Comparison of ENCODE assay signal across 8 mouse cellular contexts in genomic region chr17:62882726-62883475, GRCm38 (mm10). TPM values are rescaled to one million over a fixed set of nuclear protein-coding genes. Genes with fewer than 3 reads are reported as not detected.
A peak's percentile ranks its signal among the peaks of the same experiment; 100 is the strongest.
DNase-seq lines count a peak whose midpoint lies in the region; ATAC-seq and TF ChIP-seq lines count a peak whose summit lies in the region.

No protein-coding gene starts in this region.

- H3K4me1 ChIP-seq in embryonic facial prominence, embryonic 12.5 days: peaks cover 6% of the 10 kb centered on the region; the same call in 1 of the 2 replicates
- H3K4me1 ChIP-seq in heart, adult 2 months (ENCODE audit: control insufficient read depth, insufficient read depth, low read length): no peaks in the 10 kb centered on the region; the same call in 1 of the 2 replicates
- H3K4me1 ChIP-seq in kidney, adult 2 months (ENCODE audit: control insufficient read depth, insufficient read depth, low read length): no peaks in the 10 kb centered on the region
- H3K4me1 ChIP-seq in limb, embryonic 13.5 days: peaks cover 8% of the 10 kb centered on the region
- H3K4me1 ChIP-seq in midbrain, embryonic 15.5 days: peaks cover 6% of the 10 kb centered on the region; the same call in 1 of the 2 replicates

- H3K79me2 ChIP-seq in heart, adult 2 months (replicated peaks; ENCODE audit: control insufficient read depth, insufficient read depth, low read length): no peaks in the 10 kb centered on the region

- H3K4me3 ChIP-seq in embryonic facial prominence, embryonic 12.5 days: peak overlapping the region; percentile 96
- H3K4me3 ChIP-seq in heart, adult 2 months: peak overlapping the region; percentile 63
- H3K4me3 ChIP-seq in kidney, adult 2 months (ENCODE audit: insufficient read depth, low read depth, low read length): peak overlapping the region; percentile 74
- peak overlapping the region; percentile 91 for H3K4me3 ChIP-seq in limb, embryonic 13.5 days
- peak overlapping the region; percentile 96 for H3K4me3 ChIP-seq in midbrain, embryonic 15.5 days

- TF ChIP-seq POLR2A in heart, adult 2 months (IDR thresholded peaks at IDR 0.05; ENCODE audit: insufficient read depth, low read depth, low read length): peak; percentile 18; the same call in 1 of the 2 replicates
- no peak for TF ChIP-seq POLR2A in kidney, adult 2 months (IDR thresholded peaks at IDR 0.05; ENCODE audit: low read depth, low read length)

- peak overlapping the region; percentile 96 for H3K9ac ChIP-seq in embryonic facial prominence, embryonic 12.5 days
- peak overlapping the region; percentile 78 for H3K9ac ChIP-seq in heart, adult 2 months (ENCODE audit: low read depth, low read length)
- peak overlapping the region; percentile 97 for H3K9ac ChIP-seq in limb, embryonic 13.5 days
- peak overlapping the region; percentile 83 for H3K9ac ChIP-seq in midbrain, embryonic 15.5 days

- under 1% methylated on average over 47 of the region's 53 CpGs for WGBS in embryonic facial prominence, embryonic 12.5 days
- 0% methylated on average over 53 of the region's 53 CpGs for WGBS in heart, adult 2 months
- WGBS in kidney, adult 2 months: under 1% methylated on average over 53 of the region's 53 CpGs
- under 1% methylated on average over 44 of the region's 53 CpGs for WGBS in limb, embryonic 13.5 days
- under 1% methylated on average over 50 of the region's 53 CpGs for WGBS in midbrain, embryonic 15.5 days

- peak; percentile 29 for DNase-seq in CD4-positive, CD25-positive, alpha-beta regulatory T cell, adult 2 months (ENCODE audit: low read depth, low spot score)
- peak; percentile 84 to 89 for DNase-seq in heart, adult 2 months
- DNase-seq in kidney, adult 2 months: peak; percentile 80
- DNase-seq in splenic B cell, adult 2 months (ENCODE audit: low read depth, low spot score): peak; percentile 35

- H3K9me3 ChIP-seq in embryonic facial prominence, embryonic 12.5 days: no peaks in the 10 kb centered on the region
- H3K9me3 ChIP-seq in limb, embryonic 13.5 days: no peaks in the 10 kb centered on the region
- H3K9me3 ChIP-seq in midbrain, embryonic 15.5 days: no peaks in the 10 kb centered on the region

- TF ChIP-seq EP300 in heart, adult 2 months (IDR thresholded peaks at IDR 0.05; ENCODE audit: insufficient read depth, low read depth, low read length): no peak

- H3K27ac ChIP-seq in embryonic facial prominence, embryonic 12.5 days: peak overlapping the region; percentile 97
- peak overlapping the region; percentile 77 for H3K27ac ChIP-seq in heart, adult 2 months
- H3K27ac ChIP-seq in kidney, adult 2 months (ENCODE audit: insufficient read depth, low read depth, low read length): peak overlapping the region; percentile 77
- H3K27ac ChIP-seq in limb, embryonic 13.5 days: peak overlapping the region; percentile 96
- peak overlapping the region; percentile 93 for H3K27ac ChIP-seq in midbrain, embryonic 15.5 days

- no peaks in the 10 kb centered on the region for H3K36me3 ChIP-seq in embryonic facial prominence, embryonic 12.5 days
- no peaks in the 10 kb centered on the region for H3K36me3 ChIP-seq in heart, adult 2 months (ENCODE audit: control insufficient read depth, insufficient read depth, low read length)
- no peaks in the 10 kb centered on the region for H3K36me3 ChIP-seq in kidney, adult 2 months (ENCODE audit: control insufficient read depth, insufficient read depth, low read length)
- no peaks in the 10 kb centered on the region for H3K36me3 ChIP-seq in limb, embryonic 13.5 days
- no peaks in the 10 kb centered on the region for H3K36me3 ChIP-seq in midbrain, embryonic 15.5 days (replicated peaks)
- H3K36me3 ChIP-seq in splenic B cell, adult 2 months (ENCODE audit: control insufficient read depth, insufficient read depth, low read length, poor library complexity, severe bottlenecking): no peaks in the 10 kb centered on the region

- TF ChIP-seq CTCF in heart, adult 2 months (IDR thresholded peaks at IDR 0.05): no peak
- TF ChIP-seq CTCF in kidney, adult 2 months (conservative IDR thresholded peaks at IDR 0.05; ENCODE audit: insufficient read depth, insufficient read length, low read depth, low read length): no peak

- H3K4me2 ChIP-seq in embryonic facial prominence, embryonic 12.5 days (replicated peaks): peak overlapping the region; percentile 85
- H3K4me2 ChIP-seq in limb, embryonic 13.5 days (replicated peaks): peak overlapping the region; percentile 97
- H3K4me2 ChIP-seq in midbrain, embryonic 15.5 days: peak overlapping the region; percentile 85

- intact Hi-C loops in heart, adult 2 months (cut with DNase I): loop anchor here (2.0 to 10.0 kb wide), 5 partner anchors 101 to 708 kb away; no protein-coding TSS in a partner anchor

- no peaks in the 10 kb centered on the region for H3K27me3 ChIP-seq in embryonic facial prominence, embryonic 12.5 days
- H3K27me3 ChIP-seq in heart, adult 2 months (ENCODE audit: control insufficient read depth, insufficient read depth, low read length): no peaks in the 10 kb centered on the region
- H3K27me3 ChIP-seq in kidney, adult 2 months (replicated peaks; ENCODE audit: control insufficient read depth, insufficient read depth, low read length): no peaks in the 10 kb centered on the region; the same call in 1 of the 2 replicates
- H3K27me3 ChIP-seq in limb, embryonic 13.5 days: no peaks in the 10 kb centered on the region
- H3K27me3 ChIP-seq in midbrain, embryonic 15.5 days (replicated peaks): no peaks in the 10 kb centered on the region
- H3K27me3 ChIP-seq in splenic B cell, adult 2 months (ENCODE audit: control insufficient read depth, insufficient read depth, low read length, poor library complexity, severe bottlenecking): no peaks in the 10 kb centered on the region

- ATAC-seq in CD4-positive, CD25-positive, alpha-beta regulatory T cell, adult 4 months: no peak
- ATAC-seq in embryonic facial prominence, embryonic 12.5 days (ENCODE audit: insufficient number of reproducible peaks, insufficient read depth, low FRiP score, low TSS enrichment): peak; percentile 84
- ATAC-seq in limb, embryonic 13.5 days (ENCODE audit: low FRiP score, low read depth): peak; percentile 89
- ATAC-seq in midbrain, embryonic 15.5 days (replicated peaks): peak; percentile 84

RNA-seq across cellular contexts. Expression of gene Efna5, which starts 1.8 kb away (rescaled TPM):
- under 1 TPM in 1 of 2 experiments, not detected in 1; 0.13 TPM for polyA plus RNA-seq in CD4-positive, CD25-positive, alpha-beta regulatory T cell, adult 4 months (2017; shearing (Covaris generic))
- 72.4 and 82.6 TPM in 2 replicates for polyA plus RNA-seq in embryonic facial prominence, embryonic 12.5 days (2016; fragmentation: Nextera tagmentation; extraction: Ambion mirVana)
- total RNA-seq in heart, adult 2 months (2021): 10 to 100 TPM; 17.5 to 24.0 TPM
- 3.9 and 5.2 TPM in 2 replicates for polyA plus RNA-seq in heart, adult 2 months (2012; rRNA removed)
- 2.1 and 2.5 TPM in 2 replicates for polyA plus RNA-seq in kidney, adult 2 months (2012; rRNA removed)
- 75.1 and 76.2 TPM in 2 replicates for polyA plus RNA-seq in limb, embryonic 13.5 days (2015; fragmentation: Nextera tagmentation; extraction: Ambion mirVana)
- 59.8 and 74.6 TPM in 2 replicates for polyA plus RNA-seq in midbrain, embryonic 15.5 days (2015; fragmentation: Nextera tagmentation; extraction: Ambion mirVana)

Comparison
In these comparisons a context has a peak if more than half of its experiments do, and no peak if none do; other contexts are left out.
1. DNase-seq: peak in every context shown above with its lines; median percentile 86 in heart, adult 2 months; 80 in kidney, adult 2 months; 35 in splenic B cell, adult 2 months; 29 in CD4-positive, CD25-positive, alpha-beta regulatory T cell, adult 2 months.